Mouse (Mus musculus): ENCODE data around the gene Tbx6.

DNA sequence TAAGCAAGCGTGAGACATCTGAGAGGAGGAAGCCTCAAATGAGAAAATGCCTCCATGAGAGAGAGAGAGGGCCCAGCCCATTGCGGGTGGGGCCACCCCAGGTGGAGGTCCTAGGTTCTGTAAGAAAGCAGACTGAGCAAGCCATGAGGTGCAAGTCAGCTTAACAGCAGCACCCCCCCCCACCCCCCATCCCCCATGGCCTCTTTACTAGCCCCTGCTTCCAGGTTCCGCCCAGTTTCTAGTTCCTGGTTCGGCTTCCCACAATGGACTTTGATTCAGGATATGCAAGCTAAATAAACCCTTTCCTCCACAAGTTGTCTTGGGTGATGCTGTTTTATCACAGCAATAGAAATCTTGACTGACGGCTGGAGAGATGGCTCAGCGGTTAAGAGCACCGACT, 32.5 kb upstream of the Tbx6 start:
- TF ChIP-seq CTCF (IDR thresholded peaks at IDR 0.05; ENCODE audit: low read depth), result no peak
- TF ChIP-seq EP300 (IDR thresholded peaks at IDR 0.05; ENCODE audit: low read depth), result no peak

All from liver, postnatal 0 days (tissue).